Mouse (Mus musculus) thymus, adult 2 months (tissue): ENCODE measurements at regions not wholly inside any gene's neighbourhood (a gene's known extent, or its start where the extent isn't known, plus 50 kb on each side); places are given as distances from the start of the nearest gene placed in this dataset.

Experiments
- CTCF ChIP-seq: fragments of 200-500 bp; IDR thresholded peaks from 2 replicates; pipeline ENCODE4 v1.5.1; 2012; ENCODE audit warnings: mild to moderate bottlenecking, control low read depth, low read length, moderate library complexity, borderline replicate concordance; ENCODE audit not compliant: control insufficient read depth, poor library complexity, insufficient read depth; ENCODE audit errors: extremely low read depth
- POLR2A ChIP-seq: fragments of 200-500 bp; IDR thresholded peaks from 2 replicates; pipeline ENCODE4 v1.6.1; 2012; ENCODE audit warnings: mild to moderate bottlenecking, low read length, control low read depth, moderate library complexity; ENCODE audit not compliant: control insufficient read depth, poor library complexity, insufficient read depth; ENCODE audit errors: extremely low read depth

- TF ChIP-seq CTCF = no peak
- TF ChIP-seq POLR2A = no peak
Measured at GRCm38 (mm10) chr1:34739621-34740020, 103.2 kb downstream of the Fam168b start.
